Mouse (Mus musculus) A20 (cell line): ENCODE data around the gene Mdga1.

Source experiments
- DNase-seq: peaks from one replicate; pipeline ENCODE4 v3.0.0-alpha.2; 2011; ENCODE audit warnings: low read depth, low spot score

Gene Mdga1

DNA sequence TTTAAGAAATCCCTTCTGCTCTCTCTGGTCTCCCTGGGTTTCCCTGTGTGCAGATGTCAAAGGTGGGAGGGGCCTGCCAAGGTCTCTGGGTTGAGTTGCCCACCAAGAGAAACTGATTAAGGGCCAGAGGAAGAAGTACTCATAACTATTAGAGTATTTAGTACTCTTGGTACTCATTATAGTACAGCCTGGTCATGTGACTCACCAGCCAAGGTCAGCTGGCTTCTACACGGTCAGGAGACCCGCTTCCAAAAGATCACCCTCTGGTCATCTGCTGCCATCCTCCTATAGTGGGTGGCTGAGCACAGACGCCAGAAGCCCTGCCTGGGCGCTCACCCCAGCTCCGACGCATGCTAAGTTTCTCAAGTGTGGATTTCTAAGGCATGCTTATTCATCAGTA lies 124.9 kb downstream of the Mdga1 start:
- no peak for DNase-seq

- no peak for DNase-seq
Observed at GRCm38 (mm10) chr17:29843419-29844162, 126.3 kb downstream of the Mdga1 start.

GRCm38 (mm10) chr17:29841781-29842690 lies 127.9 kb downstream of the Mdga1 start:
- peak; percentile 95 for DNase-seq

DNA sequence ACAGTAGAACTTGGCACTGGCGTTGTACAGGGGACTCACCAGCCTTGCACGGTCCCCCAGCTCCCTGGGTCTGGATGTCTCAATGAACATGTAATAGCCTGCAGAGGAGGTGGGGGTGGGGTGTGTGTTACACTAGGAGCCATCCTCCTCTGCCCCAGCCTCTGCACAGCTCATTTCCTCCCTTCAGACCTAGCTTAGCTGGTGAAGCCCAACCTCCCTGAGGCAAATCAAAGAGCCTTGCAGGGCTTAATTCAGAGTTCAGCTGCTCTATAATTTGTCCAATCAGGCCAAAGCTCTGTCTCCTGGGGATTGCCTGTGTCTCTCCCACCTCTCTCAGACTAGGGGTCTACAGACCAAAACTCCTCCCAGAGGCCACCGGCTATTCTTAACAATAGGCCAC lies 131.9 kb downstream of the Mdga1 start:
- DNase-seq: peak; percentile 81

- peak; percentile 79 for DNase-seq
Observed at GRCm38 (mm10) chr17:29837441-29837840, 132.4 kb downstream of the Mdga1 start.

- no peak for DNase-seq
Observed at GRCm38 (mm10) chr17:29834768-29835167, 135.1 kb downstream of the Mdga1 start.

- DNase-seq: no peak
Observed at GRCm38 (mm10) chr17:29834333-29834732, 135.6 kb downstream of the Mdga1 start.

DNA sequence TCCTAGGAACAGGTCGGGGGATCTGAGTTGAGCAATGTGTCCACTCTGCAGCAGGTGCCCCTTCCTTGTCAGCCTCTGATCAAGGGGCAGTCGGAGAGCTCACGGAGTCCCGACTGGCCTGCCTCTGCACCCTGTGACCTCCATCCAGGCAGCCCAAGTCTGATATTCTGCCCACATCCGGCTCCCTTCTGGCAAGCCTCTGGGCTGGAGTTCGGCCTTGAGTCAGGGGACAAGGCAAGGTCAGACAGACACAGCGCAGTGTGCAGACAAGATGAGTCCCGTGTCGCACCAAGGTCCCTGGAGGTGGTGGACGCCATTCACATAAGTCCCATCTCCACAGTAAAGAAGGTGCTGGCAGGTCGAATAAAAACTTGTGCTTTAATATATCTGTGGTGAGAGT lies 138.2 kb downstream of the Mdga1 start:
- DNase-seq: no peak

GRCm38 (mm10) chr17:29829136-29829535 lies 140.8 kb downstream of the Mdga1 start:
- DNase-seq: no peak

GRCm38 (mm10) chr17:29827602-29828001 lies 142.3 kb downstream of the Mdga1 start:
- DNase-seq: no peak

DNA sequence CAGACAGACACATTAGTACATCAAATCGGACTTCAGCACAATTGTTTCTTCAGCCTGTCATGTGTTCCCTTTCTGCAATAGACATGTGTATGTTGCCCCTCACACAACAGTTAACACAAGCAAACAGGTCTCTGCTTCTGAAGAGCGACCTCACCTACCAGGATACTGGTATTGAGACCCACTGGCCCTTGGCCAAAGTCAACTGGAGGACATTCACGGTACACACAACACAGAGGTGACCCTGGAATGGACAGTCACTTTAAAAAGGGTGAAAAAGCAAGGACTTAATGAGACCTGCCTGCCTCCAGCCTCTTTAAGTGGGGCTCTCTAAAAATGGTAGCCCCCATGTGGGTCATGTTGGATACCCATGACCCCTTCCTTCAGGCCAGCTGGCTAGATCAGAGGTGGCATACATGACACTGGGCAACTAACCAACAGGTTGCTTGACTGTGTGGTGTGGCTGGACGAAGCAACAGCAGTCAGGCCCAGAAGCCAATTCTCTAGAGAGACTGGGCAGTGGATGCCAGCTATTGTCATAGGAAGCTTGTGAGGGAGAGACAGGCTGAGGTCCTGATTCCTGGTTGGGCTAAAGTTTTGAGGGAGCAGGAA lies 145.3 kb downstream of the Mdga1 start:
- DNase-seq: no peak

GRCm38 (mm10) chr17:29824208-29824509 lies 145.7 kb downstream of the Mdga1 start:
- no peak for DNase-seq

- DNase-seq: no peak
Observed at GRCm38 (mm10) chr17:29823439-29824207, 146.3 kb downstream of the Mdga1 start.

- no peak for DNase-seq
Observed at GRCm38 (mm10) chr17:29819608-29820007, 150.3 kb downstream of the Mdga1 start.

DNA sequence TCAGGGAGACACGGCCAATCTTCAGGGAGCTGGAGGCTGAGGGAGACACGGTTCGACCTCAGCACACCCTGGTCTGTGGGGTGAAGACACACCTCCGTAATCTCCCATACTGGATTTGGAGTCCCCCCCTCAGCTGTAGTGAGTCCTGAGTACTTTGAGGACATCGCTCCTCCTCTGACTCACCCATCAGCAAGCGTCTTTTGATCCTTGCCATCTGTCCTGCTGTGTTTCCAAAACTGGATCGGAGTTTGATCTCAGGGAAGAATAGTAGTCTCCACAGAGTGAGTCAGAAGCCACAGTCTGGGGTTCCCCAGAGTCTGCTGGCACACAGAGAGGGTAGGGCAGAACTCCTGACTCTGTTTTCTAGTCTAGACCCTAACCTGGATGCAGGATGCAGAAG lies 150.9 kb downstream of the Mdga1 start:
- DNase-seq: no peak

GRCm38 (mm10) chr17:29818264-29818945 lies 151.5 kb downstream of the Mdga1 start:
- DNase-seq: no peak

DNA sequence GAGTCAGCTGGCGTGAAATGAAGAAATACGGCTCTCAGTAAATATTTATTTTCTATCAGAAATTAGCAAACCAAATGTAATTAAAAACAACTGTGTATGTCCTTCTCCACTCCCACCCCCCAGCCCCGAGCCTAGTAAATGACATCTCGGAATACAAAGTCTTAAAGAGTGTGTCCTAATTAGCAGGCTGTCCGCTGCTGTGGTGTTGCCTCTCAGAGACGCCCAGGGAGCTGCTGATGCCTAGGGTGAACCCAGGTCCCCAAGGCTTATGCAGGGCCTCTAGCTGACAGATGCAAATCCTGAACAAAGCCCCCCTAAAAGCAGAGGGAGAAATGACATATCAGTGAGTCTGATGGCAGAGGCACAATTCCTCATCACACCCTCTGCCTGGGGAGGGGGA lies 155.1 kb downstream of the Mdga1 start:
- no peak for DNase-seq

DNA sequence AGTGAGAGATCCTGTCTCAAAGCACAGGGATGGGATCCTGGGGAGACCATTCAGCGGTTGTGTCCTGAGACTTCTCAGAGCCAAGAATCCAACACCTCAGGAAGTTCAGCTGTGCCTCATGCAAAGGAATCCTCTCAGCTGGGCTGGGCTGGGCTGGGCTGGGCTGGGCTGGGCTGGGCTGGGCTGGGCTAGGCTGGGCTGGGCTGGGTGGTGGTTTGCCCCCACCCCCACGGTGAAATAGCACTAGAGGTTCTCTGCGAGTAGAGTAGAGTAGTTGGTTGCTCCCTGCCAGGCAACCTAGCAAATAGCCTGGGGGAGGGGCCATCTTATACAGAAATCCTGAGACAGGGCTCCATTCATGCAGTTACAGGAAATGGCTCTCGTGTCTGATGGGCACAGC lies 156.6 kb downstream of the Mdga1 start:
- DNase-seq: no peak

- no peak for DNase-seq
Observed at GRCm38 (mm10) chr17:29803545-29803944, 166.3 kb downstream of the Mdga1 start.

DNA sequence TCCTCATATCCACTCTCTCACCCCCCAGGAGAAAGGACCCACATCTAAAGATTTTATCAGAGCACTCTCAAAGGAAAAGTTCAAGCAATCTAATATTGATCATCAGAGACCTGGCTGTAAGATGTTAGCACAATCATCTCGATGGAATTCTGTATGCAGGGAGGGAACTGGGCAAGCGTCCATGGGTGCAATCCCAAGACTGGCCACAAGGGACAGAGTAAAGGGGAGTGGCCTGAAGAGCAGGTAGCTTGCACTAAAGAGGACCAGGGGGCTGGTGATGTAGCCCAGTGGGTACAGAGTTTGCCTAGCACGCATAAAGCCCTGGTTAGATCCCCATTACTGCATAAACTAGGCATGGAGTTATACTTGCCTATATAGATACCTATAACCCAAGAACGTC lies 168.5 kb downstream of the Mdga1 start:
- peak; percentile 65 for DNase-seq

DNA sequence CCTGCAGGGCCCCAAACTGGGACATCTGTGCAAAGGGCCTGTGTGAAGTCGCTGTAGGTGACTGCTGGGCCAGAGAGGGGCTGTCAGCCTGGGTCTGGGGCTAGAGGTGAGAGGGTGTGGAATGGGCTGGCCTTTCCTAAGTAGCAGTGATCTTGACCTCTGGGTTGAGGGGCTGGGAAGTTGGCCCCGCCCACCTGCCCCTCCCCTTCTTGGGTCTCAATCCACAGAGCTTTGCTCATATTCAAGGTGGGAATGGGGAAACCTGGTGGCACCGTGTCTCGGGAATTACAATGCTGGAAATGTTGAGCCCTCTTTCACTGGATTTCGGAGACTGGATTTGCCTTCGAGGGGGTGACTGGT lies 169.8 kb downstream of the Mdga1 start:
- DNase-seq: no peak
